Mouse (Mus musculus) MN1 (cell line): ENCODE measurements at regions not wholly inside any gene's neighbourhood (a gene's known extent, or its start where the extent isn't known, plus 50 kb on each side); places are given as distances from the start of the nearest gene placed in this dataset.

Source experiments
- DNase-seq: peaks from one replicate; pipeline ENCODE4 v3.0.0-alpha.2; 2016; ENCODE audit warnings: low spot score

DNA sequence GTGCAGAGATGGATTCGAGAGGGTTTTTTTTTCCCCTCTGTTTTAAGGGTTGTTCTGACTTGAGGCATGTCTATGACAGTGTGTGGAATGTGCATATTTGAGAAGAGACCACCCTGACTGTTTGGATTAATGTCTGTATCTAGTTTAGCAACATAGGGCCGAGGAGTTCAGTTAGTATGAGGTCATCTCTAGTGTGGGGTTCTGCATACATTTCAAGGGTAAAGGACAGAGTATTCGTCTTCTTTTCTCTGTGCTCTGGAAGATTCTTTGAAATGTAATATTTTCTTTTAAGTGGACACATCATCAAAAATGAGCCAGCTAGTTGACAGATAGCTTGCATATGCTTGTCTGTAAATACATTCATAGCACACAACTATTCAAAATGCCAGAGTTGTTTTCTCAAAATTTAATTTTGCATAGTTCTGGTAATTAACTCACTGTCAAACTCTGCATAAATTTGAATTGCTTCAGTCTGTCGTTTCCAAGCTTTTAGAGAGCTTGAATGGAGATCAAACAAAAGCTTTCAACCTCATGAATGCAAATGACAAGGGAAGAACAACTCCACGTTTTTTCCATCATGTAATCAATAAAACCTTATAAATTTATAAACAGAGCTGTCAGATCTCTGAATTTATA is 415.5 kb downstream of the Adamts20 start:
- no peak for DNase-seq

DNA sequence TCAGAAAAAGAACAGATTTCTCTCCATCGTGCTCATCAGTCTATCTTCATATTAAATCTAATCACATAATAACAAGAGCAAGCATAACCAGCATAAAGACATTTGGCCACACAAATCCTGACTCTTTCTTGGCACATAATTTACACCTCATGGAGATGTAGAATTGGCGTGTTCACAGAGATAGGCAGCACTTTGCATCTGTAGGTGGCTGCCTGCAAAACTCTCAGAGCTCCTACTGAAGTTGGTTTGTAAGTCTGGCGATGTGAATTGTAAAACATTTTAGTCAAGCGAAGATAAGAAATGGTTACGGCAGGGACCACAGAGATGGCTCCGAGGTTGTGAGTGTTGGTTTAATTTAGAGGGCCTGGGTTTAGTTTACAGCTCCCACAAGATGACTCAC is 419.0 kb downstream of the Adamts20 start:
- no peak for DNase-seq

DNA sequence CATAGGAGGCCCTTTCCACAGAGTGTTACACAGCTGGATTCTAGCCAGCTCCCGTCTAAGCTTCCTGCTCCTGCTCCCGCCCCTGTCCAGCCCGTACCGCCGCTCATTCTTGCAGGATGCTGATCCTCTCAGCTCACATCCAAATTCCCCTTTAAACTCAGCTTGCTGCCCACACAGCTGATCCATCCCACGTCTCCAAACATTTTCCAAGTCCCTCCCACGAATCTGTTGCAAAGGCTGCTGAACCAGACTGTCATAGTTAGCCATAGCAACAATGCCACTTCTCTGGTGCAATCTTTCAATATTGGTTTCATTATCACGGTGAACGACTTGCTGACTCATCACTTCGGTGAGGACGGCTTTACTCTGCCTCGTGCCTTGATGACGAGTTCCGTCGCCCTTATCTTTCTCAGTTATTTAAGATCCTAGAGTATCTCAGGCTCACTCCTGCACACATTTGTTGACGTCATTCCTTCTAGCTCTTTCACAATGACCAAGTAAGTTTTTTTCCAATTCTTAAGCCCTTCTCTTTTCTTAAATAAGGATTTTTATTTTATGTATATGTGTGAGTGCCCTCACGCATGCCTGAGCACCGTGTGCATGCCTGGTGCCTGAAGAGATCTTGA is 420.0 kb downstream of the Adamts20 start:
- no peak for DNase-seq

DNA sequence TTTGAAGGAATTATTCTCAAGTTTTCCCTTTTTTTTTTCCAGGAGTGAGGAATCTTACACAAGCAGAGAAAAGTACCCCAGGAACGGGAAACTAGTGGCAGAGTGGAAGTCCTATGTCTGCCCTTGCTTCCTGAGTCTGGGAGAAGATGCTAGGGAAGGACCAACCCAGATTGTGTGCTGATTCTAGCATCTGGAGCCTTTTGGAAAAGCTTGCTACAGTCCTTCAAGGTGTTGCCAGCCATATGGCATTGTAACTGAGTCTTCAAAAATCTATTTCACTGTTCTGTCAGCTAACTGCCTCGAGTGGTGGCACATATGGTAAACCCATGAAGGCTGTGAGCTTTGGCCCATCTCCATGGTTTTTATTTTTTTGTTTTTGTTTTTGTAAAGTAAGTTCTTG is 432.3 kb downstream of the Adamts20 start:
- no peak for DNase-seq

DNA sequence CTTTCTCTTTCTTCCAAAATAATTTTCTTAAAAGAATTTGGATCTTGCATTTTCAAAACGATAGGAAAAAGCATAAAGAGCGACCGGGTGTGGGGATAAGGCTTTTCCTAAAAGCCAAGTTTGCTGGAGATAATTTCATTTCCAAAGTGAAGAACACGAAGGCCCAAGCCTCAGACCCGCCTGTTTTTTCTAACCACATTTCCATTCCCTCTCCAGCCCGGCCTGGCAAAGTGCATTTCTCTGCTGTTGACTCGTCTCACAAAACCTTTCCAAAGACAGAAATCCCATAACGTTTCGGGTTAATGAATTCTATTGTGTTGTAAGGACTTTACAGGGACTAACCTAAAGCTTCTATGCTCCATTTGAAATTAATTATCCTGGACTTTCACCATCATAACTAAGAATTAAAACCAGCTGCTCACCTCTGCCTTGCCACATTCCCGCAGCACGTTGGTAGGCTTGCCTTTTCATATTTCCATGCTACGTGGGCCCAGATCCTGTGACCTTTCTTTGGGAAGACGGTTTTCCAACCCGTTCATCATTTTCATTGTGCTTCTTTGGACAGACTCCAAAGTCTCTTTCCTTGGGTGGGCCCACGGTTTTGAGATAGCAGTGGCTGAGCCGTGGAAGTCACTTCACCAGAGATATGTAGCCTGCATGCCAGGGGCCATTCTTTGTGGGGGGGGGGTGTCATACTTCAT is 430.5 kb upstream of the Prickle1 start:
- DNase-seq = no peak

DNA sequence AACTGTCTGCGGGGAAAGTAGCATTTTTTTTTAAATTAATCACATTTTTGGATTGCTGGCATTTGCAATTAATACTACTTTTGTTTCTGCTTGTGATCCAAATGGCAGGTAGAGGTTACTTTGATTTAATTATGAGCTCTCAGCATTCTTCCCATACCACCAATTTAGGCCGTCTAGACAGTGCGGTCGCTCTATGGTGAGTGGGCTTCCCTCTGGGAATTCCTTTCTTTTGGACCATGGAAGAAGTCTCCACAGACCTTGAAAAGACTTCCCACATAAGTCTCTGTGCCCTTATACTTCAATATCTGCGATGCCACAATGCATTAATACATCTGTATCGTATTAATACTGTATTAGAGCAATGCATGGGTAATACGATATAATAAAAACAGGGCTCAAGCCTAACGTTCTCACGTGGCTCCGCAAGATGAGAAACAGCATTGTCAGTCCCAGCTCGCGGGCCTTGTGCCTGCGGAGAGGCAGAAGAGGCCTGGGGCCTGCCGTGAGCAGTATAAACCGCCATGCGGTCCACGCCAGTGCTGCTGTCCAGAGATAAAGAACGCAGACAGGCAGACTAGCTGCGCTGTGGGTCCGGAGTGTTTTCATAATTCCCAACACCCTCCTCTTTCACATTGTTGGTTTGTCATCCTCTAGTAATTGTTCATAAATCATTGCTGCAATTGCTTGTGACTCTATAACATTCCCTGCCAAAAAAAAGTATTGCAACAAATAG is 429.7 kb upstream of the Prickle1 start:
- DNase-seq = no peak

DNA sequence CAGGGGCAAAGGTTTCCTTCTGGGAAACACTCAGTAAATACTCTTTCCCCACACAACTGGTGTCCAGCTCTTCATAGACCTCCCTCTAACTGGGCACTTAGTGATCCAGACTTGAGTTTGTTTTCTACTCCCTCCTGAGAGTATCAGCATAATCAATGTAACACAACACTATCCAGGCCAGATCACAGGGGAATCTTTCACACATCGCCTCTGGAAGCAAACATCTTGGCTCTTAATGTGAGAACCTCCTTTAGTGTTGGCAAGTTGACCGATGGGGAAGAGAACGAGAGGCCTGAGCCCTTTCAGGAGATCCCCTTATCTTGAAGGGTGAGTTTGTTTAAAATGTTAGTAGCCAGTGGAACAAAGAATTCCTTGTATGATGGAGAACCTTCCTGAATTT is 429.1 kb upstream of the Prickle1 start:
- no peak for DNase-seq

DNA sequence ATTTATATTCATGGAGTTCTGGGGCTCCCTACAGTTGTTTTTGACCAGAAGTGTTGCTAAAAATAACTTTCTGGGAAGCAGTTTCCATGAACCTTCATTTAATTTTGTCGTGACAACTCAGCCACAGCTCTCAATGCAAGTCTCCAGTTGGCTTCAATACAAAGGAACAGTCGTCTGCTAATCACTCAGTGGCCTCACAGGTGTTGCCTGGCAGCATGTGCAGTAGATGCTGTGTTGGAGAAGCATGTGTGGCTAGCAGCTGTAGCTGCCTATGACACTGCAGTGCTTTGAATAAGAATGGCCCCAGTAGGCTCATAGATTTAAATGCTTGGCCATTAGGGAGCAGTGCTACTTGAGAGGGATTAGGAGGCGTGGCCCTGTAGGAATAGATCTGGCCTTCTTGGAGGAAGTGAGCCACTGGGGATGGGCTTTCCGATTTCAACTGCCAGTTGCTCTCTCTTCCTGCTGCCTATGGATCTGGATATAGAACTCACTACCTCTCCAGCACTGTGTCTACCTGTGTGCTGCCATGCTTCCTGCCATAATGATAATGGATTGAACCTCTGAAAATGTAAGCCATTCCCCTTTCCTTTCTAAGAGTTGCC is 428.5 kb upstream of the Prickle1 start:
- no peak for DNase-seq

DNA sequence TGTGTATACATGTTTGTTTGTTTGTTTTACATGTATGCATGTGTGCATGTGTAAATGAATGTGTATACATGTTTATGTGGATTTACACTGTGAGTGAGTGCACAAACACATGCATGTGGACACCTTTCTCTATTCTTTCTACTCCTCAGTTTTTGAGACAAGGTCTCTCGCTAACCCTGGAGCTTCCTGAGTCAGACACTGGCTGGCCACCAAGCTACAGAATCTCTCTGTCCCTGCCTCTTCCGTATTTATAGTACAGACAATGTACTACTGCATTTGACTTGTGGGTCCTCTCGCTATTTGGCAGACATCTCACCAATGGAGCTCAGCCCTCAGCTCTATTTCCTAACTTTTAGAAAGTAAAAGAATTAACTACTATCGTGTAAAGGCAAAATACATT is 427.8 kb upstream of the Prickle1 start:
- no peak for DNase-seq

DNA sequence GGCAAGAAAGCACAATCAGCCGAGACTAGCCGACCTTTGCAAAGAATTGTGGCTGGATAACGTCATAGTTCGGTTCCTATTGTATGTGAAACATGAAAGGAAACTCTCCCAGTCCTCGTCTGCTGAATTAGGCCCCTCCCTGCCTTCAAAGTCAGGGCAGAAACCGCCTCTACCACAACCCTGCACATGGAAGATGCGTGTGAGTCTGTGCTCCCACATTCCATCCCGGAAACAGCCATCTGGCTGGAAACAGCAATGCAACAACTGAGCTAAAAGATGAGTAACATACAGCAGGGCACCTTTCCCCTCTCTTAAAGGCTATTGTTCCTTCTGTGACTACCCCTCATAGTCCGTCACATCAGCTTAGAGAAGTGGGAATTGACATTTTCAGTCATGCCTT is 422.1 kb upstream of the Prickle1 start:
- DNase-seq = no peak

DNA sequence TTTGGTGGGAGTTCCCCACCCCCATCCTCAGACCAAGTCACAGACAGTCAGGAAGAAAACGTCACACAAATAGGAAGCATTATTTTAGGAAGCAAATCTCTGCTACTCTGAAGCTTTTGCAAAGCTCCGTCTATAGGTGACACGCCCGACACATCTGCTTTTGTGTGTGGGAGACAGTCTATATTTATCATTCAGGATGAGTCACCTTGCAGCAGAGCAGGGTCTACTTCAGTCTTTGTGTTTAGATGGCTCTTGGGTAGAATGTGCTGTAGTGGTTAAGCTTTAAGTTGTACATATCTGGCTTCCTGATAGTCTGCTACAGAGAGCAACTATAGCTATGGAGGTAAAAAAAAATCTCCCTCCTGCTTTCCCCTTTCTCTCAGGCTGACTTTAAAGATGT is 415.8 kb upstream of the Prickle1 start:
- DNase-seq = no peak

DNA sequence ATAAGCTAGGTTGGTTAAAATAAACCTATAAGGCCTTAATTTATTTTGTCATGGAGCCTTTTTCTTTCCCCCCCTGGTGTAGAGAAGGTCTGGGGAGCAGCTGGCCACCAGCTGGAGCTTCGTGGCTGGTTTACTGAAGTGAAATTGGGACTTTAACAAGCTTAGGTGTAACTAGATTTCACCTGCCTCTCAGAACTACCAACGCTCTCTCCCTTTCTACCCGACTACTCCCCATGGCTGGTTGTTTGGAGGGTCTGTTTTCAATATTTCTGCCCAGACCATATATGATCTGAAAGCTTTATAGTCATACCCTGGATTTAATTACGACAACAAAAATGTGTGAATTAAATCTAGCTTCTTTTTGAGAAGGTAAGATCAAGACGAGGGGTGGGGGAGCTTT is 410.4 kb upstream of the Prickle1 start:
- DNase-seq = no peak

DNA sequence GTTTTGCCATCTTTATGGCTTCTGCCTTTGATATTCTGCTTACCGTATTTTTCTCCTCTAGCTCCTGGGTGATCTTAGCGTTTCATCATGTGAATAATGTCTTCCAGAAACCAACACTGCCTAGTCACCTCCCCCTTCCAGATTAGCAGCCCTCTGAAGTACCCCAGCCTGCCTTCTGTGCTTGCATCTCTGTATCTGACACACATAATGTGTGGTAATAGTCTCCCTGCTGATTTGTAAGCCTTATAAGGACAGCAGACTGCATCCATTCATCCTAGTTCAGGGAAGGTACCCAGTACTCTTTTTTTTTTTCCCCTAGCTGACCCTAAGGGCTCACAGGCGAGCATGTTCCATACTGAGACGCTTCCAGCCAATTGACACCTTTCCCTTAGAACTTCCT is 409.2 kb upstream of the Prickle1 start:
- no peak for DNase-seq

DNA sequence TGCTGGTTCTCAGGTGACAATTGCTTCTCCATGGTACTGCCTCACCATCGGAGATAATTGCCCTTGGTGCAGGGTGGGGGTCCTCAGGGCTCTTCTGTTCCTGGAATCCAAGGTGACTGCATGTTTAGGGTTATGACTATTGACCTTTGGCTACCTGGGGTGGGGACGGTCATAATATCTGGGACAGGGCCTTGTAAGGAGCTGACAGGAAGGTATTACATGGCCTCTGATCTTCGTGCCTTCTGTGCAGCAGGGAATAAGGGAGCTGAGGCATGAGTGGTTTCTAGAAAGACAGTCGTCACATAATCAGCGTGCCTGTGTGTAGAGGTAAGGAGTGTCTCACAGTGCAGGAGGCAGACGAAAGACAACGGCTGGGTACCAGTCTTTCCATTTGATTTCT is 407.5 kb upstream of the Prickle1 start:
- no peak for DNase-seq

DNA sequence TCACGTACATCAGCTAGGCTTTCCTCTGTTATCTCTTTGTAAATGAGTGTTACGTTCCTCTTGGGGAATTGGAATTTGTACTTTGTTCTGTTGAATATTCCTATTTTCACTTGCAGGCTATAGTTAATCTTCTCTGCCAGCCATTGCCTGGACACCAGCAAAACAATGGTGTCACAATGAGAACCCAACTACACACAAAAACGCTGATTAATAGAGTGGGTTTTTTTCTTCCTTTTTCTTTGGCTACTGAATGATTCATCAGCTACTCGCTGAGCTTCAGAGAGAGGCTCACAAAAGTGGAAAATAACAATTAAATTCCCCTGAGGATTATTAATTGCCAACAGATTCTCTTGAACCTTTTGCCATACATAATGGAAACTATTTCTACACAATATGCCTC is 398.9 kb upstream of the Prickle1 start:
- no peak for DNase-seq

DNA sequence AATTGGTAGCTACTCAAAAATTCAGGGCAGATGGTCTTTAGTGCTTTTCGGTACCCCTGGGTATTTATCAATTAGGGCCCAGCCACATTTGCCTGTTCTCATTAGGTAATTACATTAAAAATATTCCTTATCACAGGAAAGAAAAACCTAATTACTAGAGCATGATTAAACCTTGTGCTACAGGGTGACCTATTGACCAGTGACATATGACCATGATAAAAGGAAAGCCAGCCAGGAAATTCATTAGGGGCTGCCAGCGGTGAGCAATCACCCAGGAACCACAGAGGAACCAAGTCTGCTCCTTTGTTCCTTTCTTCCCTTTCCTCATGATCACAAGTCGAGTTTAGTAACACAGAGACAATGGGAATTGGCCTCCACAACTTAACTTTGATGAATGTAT is 394.4 kb upstream of the Prickle1 start:
- no peak for DNase-seq

DNA sequence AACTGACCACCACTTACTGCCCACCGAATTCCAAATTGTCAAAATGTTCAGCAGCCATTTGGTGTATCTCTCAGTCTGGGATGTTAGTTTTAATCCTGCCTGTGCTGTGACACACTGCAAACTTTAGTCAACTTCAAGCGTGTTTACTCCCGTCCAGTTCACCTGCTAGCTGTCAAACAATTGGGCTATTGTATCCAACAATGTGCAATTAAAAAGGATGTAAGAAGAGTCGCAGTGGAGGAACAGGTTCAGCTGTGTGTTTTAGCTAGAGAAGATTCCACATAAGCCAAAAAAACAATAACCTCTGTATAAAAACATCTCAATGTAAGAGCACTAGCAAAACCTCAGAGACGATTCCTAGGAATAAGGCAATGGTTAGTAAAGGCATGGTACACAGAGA is 392.7 kb upstream of the Prickle1 start:
- no peak for DNase-seq

DNA sequence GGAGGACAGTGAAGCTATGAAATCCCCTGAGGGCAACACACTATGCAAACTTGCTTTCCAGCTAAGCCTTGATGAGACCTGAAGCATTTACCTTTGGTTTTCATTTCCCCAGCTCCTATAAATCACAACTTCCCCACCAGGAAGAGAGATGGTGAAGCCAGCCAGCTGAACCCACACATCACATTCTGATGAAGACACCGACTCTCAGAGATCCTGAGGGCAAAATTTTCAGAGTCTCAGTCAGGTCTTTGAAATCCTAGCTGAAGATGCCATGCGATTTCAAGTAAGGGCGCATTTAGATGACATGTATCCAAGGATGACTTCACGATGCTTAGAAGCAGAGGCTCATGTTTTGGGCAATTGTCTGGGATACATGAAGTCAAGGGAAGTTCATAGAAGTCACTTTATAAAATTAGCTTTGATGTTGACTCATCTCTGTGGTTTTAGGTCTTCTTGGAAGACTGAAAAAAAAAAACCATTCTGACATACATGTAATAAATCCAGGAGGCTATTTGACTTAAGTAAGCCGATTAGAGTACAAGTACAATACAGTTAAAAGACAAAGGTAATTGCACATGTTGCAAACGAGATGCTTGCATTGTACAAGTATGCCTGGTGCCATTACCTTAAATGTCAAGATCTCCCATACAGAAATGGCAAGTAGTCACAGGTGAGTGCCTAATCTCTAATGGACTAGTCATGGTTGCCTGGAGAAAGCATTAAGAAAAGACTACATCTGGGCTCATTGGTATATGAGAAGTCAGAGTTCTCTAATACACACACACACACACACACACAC is 391.1 kb upstream of the Prickle1 start:
- no peak for DNase-seq

DNA sequence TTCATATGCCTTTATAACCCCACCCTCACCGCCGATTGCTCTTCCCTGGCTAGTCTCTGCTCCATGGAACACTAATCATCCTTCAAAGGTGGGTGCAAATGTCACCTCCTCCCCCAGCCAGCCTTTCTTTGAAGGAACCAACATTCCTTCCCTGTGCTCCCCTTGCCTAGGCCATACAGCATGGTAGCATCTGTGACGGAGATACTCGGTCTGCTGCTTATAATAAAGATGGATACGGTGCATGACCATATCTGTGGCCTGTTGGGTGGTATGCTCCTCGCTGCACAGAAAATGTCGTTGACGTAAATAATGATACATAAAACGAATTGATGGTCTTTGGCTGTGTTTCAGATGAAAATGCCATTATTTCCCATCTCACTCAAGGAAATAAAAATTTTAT is 386.4 kb upstream of the Prickle1 start:
- DNase-seq = no peak

DNA sequence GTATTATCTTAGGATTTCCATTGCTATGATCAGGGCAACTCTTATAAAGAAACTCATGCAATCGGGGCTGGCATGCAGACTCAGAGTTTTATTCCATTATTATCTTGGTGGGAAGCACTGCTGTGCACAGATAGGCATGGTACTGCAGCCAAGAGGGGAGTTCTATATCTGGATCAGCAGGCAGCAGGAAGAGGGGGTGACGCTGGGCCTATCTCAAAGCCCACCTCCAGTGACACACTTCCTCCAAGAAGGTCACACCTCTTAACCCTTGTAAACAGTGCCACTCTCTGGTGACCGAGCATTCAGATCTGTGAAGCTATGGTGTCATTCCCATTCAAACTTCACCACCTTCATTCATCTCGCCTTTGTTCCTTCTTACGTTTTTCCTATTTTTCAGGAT is 381.8 kb upstream of the Prickle1 start:
- DNase-seq = no peak

DNA sequence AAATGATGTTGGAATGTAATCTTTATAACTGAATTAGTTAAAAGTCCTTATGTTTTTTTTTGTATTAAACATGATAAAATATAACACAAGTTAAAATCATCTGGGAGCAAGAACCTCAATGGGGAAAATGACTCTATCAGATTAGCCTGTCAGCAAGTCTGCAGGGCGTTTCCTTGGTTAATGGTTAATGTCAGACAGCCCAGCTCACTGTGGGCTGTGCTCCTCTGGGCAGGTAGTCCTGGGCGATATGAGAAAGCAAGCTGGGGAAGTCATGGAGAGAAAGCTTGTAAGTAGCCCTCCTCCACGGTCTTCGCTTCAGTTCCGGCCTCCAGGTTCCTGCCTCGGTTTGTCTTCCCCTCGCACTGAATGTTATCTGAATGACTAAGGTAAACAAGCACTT is 379.0 kb upstream of the Prickle1 start:
- no peak for DNase-seq

DNA sequence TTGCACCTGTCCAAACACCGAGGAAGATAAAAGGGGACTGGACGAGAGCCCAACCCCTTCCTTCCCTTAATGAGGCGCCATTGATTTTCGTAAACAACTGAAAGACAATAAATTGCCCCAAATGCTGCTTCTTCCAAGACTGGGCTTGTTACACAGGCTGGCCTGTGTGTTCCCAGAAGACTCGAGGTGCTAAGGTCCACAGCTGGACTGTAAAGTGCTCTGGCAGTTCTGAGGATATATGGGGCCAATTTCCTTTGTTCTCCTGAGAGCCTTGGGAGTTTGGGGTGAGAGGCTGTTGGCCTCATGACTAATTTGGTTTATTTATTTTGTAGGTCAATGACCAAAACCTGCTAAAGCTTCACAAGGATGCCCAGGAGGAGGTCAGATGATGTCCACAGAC is 377.3 kb upstream of the Prickle1 start:
- no peak for DNase-seq
